8 mouse cellular contexts compared by ENCODE assay signal in the genomic region with DNA sequence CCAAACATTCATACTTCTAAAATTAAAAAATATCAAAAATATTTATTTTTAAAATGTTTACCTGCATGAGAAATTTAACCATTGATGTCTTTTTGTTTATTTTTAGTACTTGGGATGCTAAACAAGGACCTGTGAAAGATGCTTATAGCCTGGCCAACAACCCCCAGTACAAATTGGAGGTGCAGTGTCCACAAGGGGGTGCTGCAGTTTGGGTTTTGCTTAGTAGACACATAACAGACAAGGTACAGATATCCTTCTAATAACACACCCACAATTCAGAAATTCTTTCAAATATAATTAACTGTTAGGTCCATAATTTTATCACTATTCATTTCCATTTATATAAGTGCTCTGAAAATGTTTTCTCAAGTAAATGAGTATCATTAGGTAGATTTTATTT. TPM values are rescaled to one million over a fixed set of nuclear protein-coding genes. Genes with fewer than 3 reads are reported as not detected.
DNase-seq lines count a peak whose midpoint lies in the region; ATAC-seq and TF ChIP-seq lines count a peak whose summit lies in the region.

No protein-coding gene starts in this region.

- peak; percentile 79 for TF ChIP-seq CTCF in left cerebral cortex, adult 2 months (IDR thresholded peaks at IDR 0.05)

- H3K4me3 ChIP-seq in ES-E14 (ENCODE audit: insufficient read depth in 1 of 2, low read depth in 1 of 2, low read length in 2 of 2, poor library complexity in 1 of 2, severe bottlenecking in 1 of 2): no peak overlapping the region
- H3K4me3 ChIP-seq in left cerebral cortex, adult 2 months: no peak overlapping the region

- H3K9ac ChIP-seq in ES-E14 (ENCODE audit: insufficient read depth, low read depth, low read length, poor library complexity, severe bottlenecking): no peak overlapping the region

- H3K9me3 ChIP-seq in ES-E14 (ENCODE audit: control insufficient read depth, insufficient read depth, low read depth, low read length): no peaks in the 10 kb centered on the region

- intact Hi-C loops in left cerebral cortex, adult 2 months (cut with DNase I): loop anchor here (1.0 kb wide), 1 partner anchor 107 kb away; no protein-coding TSS in a partner anchor

- H3K36me3 ChIP-seq in ES-E14 (ENCODE audit: control insufficient read depth, insufficient read depth, low read length, poor library complexity, severe bottlenecking): peaks cover 10% of the 10 kb centered on the region

- no peak overlapping the region for H3K27ac ChIP-seq in ES-E14 (ENCODE audit: insufficient read depth, low read depth, low read length, poor library complexity, severe bottlenecking)
- no peak overlapping the region for H3K27ac ChIP-seq in left cerebral cortex, adult 2 months

- peak; percentile 73 to 86 for DNase-seq in left cerebral cortex, adult 18-20 months (ENCODE audit: low spot score in 2 of 2)
- no peak for DNase-seq in left cerebral cortex, adult 11 months (ENCODE audit: low spot score)
- DNase-seq in ES-E14 (ENCODE audit: low read depth, low spot score): peak; percentile 47
- peak; percentile 80 for DNase-seq in adrenal gland, postnatal 25 days
- DNase-seq in embryo, embryonic 9.5 days (ENCODE audit: extremely low spot score): peak; percentile 35
- DNase-seq in left cerebral cortex, adult 2 months (ENCODE audit: extremely low spot score in 1 of 2, low spot score in 2 of 2): peak; percentile 67 to 72
- peak; percentile 61 for DNase-seq in retina, postnatal 1 day

- ATAC-seq in erythroid progenitor cell, adult 5-6 weeks (replicated peaks; ENCODE audit: low FRiP score, poor library complexity, severe bottlenecking): no peak

- in situ Hi-C loops in ES-E14 (cut with MboI; ENCODE audit: low sequenced_read_pairs in 2 of 2, unreplicated experiment in 2 of 2): no loop called here

- H3K4me1 ChIP-seq in ES-E14 (ENCODE audit: control insufficient read depth in 2 of 2, insufficient read depth in 2 of 2, low read length in 2 of 2, poor library complexity in 1 of 2): no peaks in the 10 kb centered on the region

TF ChIP-seq in ES-E14, 5 proteins besides CTCF, POLR2A, EP300 and RAD21:
- TF ChIP-seq ZC3H11A (IDR thresholded peaks at IDR 0.05; ENCODE audit: borderline replicate concordance, low read depth, low read length) (peak; percentile 83), HCFC1 (IDR thresholded peaks at IDR 0.05; ENCODE audit: borderline replicate concordance, insufficient read depth, low read length) (no peak), CHD2 (IDR thresholded peaks at IDR 0.05; ENCODE audit: low read depth, low read length) (no peak), ZNF384 (IDR thresholded peaks at IDR 0.05; ENCODE audit: low read depth, low read length) (peak; percentile 73), MAFK (IDR thresholded peaks at IDR 0.05; ENCODE audit: insufficient read depth, low read depth, low read length) (peak; percentile 80)

RNA-seq across cellular contexts. Expression of a gene that starts 28.9 kb away (rescaled TPM):
- total RNA-seq in left cerebral cortex, adult 18-20 months (2021): 10 to 100 TPM; 37.5 to 40.8 TPM
- total RNA-seq in ES-E14 (2012; rRNA removed): 16.5 and 23.7 TPM in 2 replicates
- 51.2 and 51.7 TPM in 2 replicates for total RNA-seq in adrenal gland, postnatal 25 days (2021)
- total RNA-seq in left cerebral cortex, adult 2 months (2021): 10 to 100 TPM; 33.8 to 38.3 TPM
- 18.0 and 29.9 TPM in 2 replicates for total RNA-seq in erythroid progenitor cell, adult 5-6 weeks (2015; ENCODE audit: low replicate concordance)
- total RNA-seq in erythroid progenitor cell, adult 5-6 weeks (2017; ENCODE audit: low replicate concordance): 19.0 and 23.8 TPM in 2 replicates

RNA-seq across cellular contexts. Expression of a gene that starts 41.7 kb away (rescaled TPM):
- total RNA-seq in left cerebral cortex, adult 18-20 months (2021): 1 to 10 TPM; 4.9 to 5.1 TPM
- total RNA-seq in ES-E14 (2012; rRNA removed): 0.80 and 1.3 TPM in 2 replicates
- 1.0 and 1.6 TPM in 2 replicates for total RNA-seq in adrenal gland, postnatal 25 days (2021)
- total RNA-seq in left cerebral cortex, adult 2 months (2021): 1 to 10 TPM; 4.6 to 5.8 TPM
- total RNA-seq in erythroid progenitor cell, adult 5-6 weeks (2015; ENCODE audit: low replicate concordance): 0.36 TPM in 1 of 2 replicates, not detected in the other
- under 0.01 TPM in 1 of 2 replicates, not detected in the other for total RNA-seq in erythroid progenitor cell, adult 5-6 weeks (2017; ENCODE audit: low replicate concordance)
